Mouse (Mus musculus): ENCODE results near the gene Gpr26. TPM values are rescaled to one million over a fixed set of nuclear protein-coding genes. Genes with fewer than 3 reads are reported as not detected.

Gpr26 gene
- total and polyA plus RNA-seq, 3 experiments, result not detected

GRCm38 (mm10) chr7:131927288-131928050 lies 38.8 kb upstream of the Gpr26 start:
- dilution Hi-C loops (cut with MboI; ENCODE audit: extremely low pct_ligation_motif_present, extremely low pct_unique_long_range_greater_than_20kb, low sequenced_read_pairs), result no loop called here
- no peak overlapping the region for H3K27ac ChIP-seq (ENCODE audit: insufficient read depth, low read depth)
- peaks cover 69% of the 10 kb centered on the region for H3K27me3 ChIP-seq (replicated peaks)
- no peak for DNase-seq (ENCODE audit: extremely low read depth)
- no peaks in the 10 kb centered on the region for H3K79me2 ChIP-seq (replicated peaks; ENCODE audit: control insufficient read depth, extremely low read depth, insufficient read depth, poor library complexity, severe bottlenecking)
- H3K9me3 ChIP-seq (replicated peaks; ENCODE audit: low read length), result no peaks in the 10 kb centered on the region
- TF ChIP-seq TCF12 (IDR thresholded peaks at IDR 0.05; ENCODE audit: low read depth, low read length) (no peak), KAT2A (IDR thresholded peaks at IDR 0.05; ENCODE audit: insufficient replicate concordance, low read length) (no peak)
- H3K4me3 ChIP-seq (replicated peaks in 1 of 3; ENCODE audit: low read depth in 2 of 3, low read length in 2 of 3, poor library complexity in 1 of 3), result no peak overlapping the region
- no peaks in the 10 kb centered on the region for H3K4me1 ChIP-seq (ENCODE audit: control insufficient read depth in 1 of 2, insufficient read depth in 2 of 2)
- H3K36me3 ChIP-seq (replicated peaks in 1 of 2; ENCODE audit: control insufficient read depth in 1 of 2, insufficient read depth in 1 of 2, low read length in 1 of 2), result no peaks in the 10 kb centered on the region
- H3K9ac ChIP-seq (ENCODE audit: insufficient read depth, low read depth), result no peak overlapping the region
- in situ Hi-C loops (cut with MboI; ENCODE audit: low pct_ligation_motif_present, low pct_unique_long_range_greater_than_20kb, low sequenced_read_pairs), result no loop called here
- H3K4me2 ChIP-seq (ENCODE audit: insufficient read depth, low read depth, poor library complexity, severe bottlenecking), result no peak overlapping the region

DNA sequence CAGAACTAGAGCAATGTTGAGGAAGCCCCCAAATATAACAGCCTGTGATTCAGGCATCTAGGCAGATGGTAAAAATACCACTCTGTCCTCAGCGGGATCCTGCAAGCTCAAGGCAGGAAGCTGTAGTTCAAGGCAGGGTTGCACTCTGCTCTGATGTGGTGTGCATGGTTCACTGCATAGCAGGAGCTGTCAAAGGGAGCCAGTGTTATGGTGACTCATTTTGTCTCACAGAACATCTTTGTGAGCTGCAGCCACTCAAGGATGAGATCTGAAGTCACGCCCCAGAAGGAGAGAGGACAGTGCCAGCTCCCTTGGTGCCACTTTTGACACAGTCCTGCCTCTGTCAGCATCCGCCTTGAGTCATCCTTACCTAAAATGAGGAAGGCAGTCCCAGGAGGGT lies 28.6 kb upstream of the Gpr26 start:
- H3K36me3 ChIP-seq (replicated peaks in 1 of 2; ENCODE audit: control insufficient read depth in 1 of 2, insufficient read depth in 1 of 2, low read length in 1 of 2), result no peaks in the 10 kb centered on the region
- DNase-seq (ENCODE audit: extremely low read depth), result no peak
- no peak overlapping the region for H3K27ac ChIP-seq (ENCODE audit: insufficient read depth, low read depth)
- H3K27me3 ChIP-seq (replicated peaks), result peaks cover 48% of the 10 kb centered on the region
- no peak for TF ChIP-seq NELFE (IDR thresholded peaks at IDR 0.05; ENCODE audit: low read depth, low read length)
- H3K9me3 ChIP-seq (replicated peaks; ENCODE audit: low read length), result no peaks in the 10 kb centered on the region
- no peak overlapping the region for H3K4me3 ChIP-seq (replicated peaks in 1 of 3; ENCODE audit: low read depth in 2 of 3, low read length in 2 of 3, poor library complexity in 1 of 3)
- no peaks in the 10 kb centered on the region for H3K79me2 ChIP-seq (replicated peaks; ENCODE audit: control insufficient read depth, extremely low read depth, insufficient read depth, poor library complexity, severe bottlenecking)
- no peak overlapping the region for H3K9ac ChIP-seq (ENCODE audit: insufficient read depth, low read depth)
- H3K4me2 ChIP-seq (ENCODE audit: insufficient read depth, low read depth, poor library complexity, severe bottlenecking), result no peak overlapping the region
- H3K4me1 ChIP-seq (ENCODE audit: control insufficient read depth in 1 of 2, insufficient read depth in 2 of 2), result no peaks in the 10 kb centered on the region
- in situ Hi-C loops (cut with MboI; ENCODE audit: low pct_ligation_motif_present, low pct_unique_long_range_greater_than_20kb, low sequenced_read_pairs) (no loop called here), dilution Hi-C loops (cut with MboI; ENCODE audit: extremely low pct_ligation_motif_present, extremely low pct_unique_long_range_greater_than_20kb, low sequenced_read_pairs) (no loop called here)

DNA sequence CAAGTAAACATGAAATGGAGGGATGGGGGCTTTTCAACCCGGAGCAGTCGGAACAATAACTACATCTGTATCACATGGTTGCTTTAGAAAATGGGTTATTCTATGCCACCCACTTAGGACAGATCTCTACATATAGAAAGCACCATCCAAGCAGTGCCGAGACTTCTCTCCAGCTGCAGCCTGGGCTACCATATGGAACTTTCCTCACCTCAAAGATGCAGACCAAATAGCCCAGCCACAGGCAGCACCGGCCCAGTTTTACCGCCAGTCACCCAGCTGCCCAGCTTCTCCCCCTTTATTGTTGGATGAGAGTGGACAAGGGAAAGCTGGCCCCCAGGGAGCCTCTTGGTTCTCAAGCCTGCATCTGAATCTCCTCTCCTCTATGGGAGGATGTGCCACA lies 15.1 kb upstream of the Gpr26 start:
- no peaks in the 10 kb centered on the region for H3K36me3 ChIP-seq (replicated peaks in 1 of 2; ENCODE audit: control insufficient read depth in 1 of 2, insufficient read depth in 1 of 2, low read length in 1 of 2)
- no peak overlapping the region for H3K9ac ChIP-seq (ENCODE audit: insufficient read depth, low read depth)

More for the DNA sequence above, 15.1 kb upstream of the Gpr26 start:
- no peak overlapping the region for H3K27ac ChIP-seq (ENCODE audit: insufficient read depth, low read depth)
- no peaks in the 10 kb centered on the region for H3K9me3 ChIP-seq (replicated peaks; ENCODE audit: low read length)
- peaks cover 84% of the 10 kb centered on the region for H3K27me3 ChIP-seq (replicated peaks)
- dilution Hi-C loops (cut with MboI; ENCODE audit: extremely low pct_ligation_motif_present, extremely low pct_unique_long_range_greater_than_20kb, low sequenced_read_pairs) (no loop called here), in situ Hi-C loops (cut with MboI; ENCODE audit: low pct_ligation_motif_present, low pct_unique_long_range_greater_than_20kb, low sequenced_read_pairs) (no loop called here)
- H3K79me2 ChIP-seq (replicated peaks; ENCODE audit: control insufficient read depth, extremely low read depth, insufficient read depth, poor library complexity, severe bottlenecking), result no peaks in the 10 kb centered on the region
- H3K4me2 ChIP-seq (ENCODE audit: insufficient read depth, low read depth, poor library complexity, severe bottlenecking), result no peak overlapping the region
- no peak for TF ChIP-seq MAZ (IDR thresholded peaks at IDR 0.05; ENCODE audit: low read depth, low read length)
- TF ChIP-seq TCF12 (IDR thresholded peaks at IDR 0.05; ENCODE audit: low read depth, low read length), result no peak
- TF ChIP-seq MEF2A (IDR thresholded peaks at IDR 0.05; ENCODE audit: borderline replicate concordance, low read depth, low read length), result no peak
- no peak for TF ChIP-seq NELFE (IDR thresholded peaks at IDR 0.05; ENCODE audit: low read depth, low read length)
- TF ChIP-seq RAD21 (IDR thresholded peaks at IDR 0.05; ENCODE audit: low read depth, low read length), result no peak
- no peak for TF ChIP-seq MYC (IDR thresholded peaks at IDR 0.05; ENCODE audit: low read depth, low read length)
- TF ChIP-seq JUN (IDR thresholded peaks at IDR 0.05; ENCODE audit: insufficient read depth, low read depth, low read length), result no peak
- no peak for TF ChIP-seq USF1 (IDR thresholded peaks at IDR 0.05; ENCODE audit: low read depth, low read length)
- TF ChIP-seq BHLHE40 (IDR thresholded peaks at IDR 0.05; ENCODE audit: low read depth, low read length), result no peak
- TF ChIP-seq PAX5 (IDR thresholded peaks at IDR 0.05; ENCODE audit: low read length), result no peak
- TF ChIP-seq ZKSCAN1 (IDR thresholded peaks at IDR 0.05; ENCODE audit: borderline replicate concordance, low read depth, low read length), result no peak
- no peak for TF ChIP-seq EP300 (IDR thresholded peaks at IDR 0.05; ENCODE audit: low read length)
- no peaks in the 10 kb centered on the region for H3K4me1 ChIP-seq (ENCODE audit: control insufficient read depth in 1 of 2, insufficient read depth in 2 of 2)
- H3K4me3 ChIP-seq (replicated peaks in 1 of 3; ENCODE audit: low read depth in 2 of 3, low read length in 2 of 3, poor library complexity in 1 of 3), result no peak overlapping the region
- no peak for DNase-seq (ENCODE audit: extremely low read depth)

Measured in CH12.LX (cell line).